Mouse (Mus musculus) cerebellum, adult 2 months (tissue): ENCODE data around the gene Eif3k.

ENCODE experiments used
- CTCF ChIP-seq: fragments of 200-500 bp; IDR thresholded peaks from 2 replicates; pipeline ENCODE4 v1.5.1; 2011; ENCODE audit warnings: low read depth, mild to moderate bottlenecking, control low read depth, low read length, moderate library complexity, borderline replicate concordance; ENCODE audit not compliant: insufficient read depth
- POLR2A ChIP-seq: fragments of 200-500 bp; IDR thresholded peaks from 2 replicates; pipeline ENCODE4 v1.6.1; 2011; ENCODE audit warnings: low read length, control low read depth, borderline replicate concordance; ENCODE audit not compliant: insufficient read depth

DNA sequence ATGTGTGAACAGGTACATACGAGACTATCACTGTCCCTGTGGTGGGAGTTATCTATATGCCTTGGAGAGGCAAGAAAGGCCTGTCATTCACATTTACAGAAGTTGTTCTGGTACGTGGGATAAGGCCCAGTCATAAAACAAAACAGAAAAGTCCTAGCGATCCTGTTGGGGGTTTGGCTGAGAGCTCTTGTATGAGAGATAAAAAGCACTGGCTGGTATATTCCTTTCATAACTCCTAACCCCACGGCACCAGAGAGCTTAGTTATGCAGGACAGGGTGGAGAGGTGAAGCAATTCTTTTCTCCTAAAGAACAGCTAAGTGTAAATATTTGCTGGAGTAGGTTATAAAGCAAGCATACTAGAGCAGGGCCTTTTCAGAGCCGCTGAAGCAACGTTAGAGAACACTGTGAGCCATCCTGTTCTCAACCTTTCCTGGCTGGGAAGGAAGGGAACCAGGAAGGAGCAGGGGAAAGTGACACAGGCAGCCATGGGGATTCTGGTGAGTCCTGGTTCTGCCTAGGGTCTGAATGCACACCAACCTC is 22.1 kb downstream of the Eif3k start:
- no peak for TF ChIP-seq CTCF
- no peak for TF ChIP-seq POLR2A
